Mouse (Mus musculus): Measurements from ENCODE around the gene Arsg.
A peak's percentile ranks its signal among the peaks of the same experiment; 100 is the strongest.

Arsg gene

GRCm38 (mm10) chr11:109544432-109544831 is 71.3 kb downstream of the Arsg start:
- DNase-seq (ENCODE audit: low read depth, low spot score): no peak

DNA sequence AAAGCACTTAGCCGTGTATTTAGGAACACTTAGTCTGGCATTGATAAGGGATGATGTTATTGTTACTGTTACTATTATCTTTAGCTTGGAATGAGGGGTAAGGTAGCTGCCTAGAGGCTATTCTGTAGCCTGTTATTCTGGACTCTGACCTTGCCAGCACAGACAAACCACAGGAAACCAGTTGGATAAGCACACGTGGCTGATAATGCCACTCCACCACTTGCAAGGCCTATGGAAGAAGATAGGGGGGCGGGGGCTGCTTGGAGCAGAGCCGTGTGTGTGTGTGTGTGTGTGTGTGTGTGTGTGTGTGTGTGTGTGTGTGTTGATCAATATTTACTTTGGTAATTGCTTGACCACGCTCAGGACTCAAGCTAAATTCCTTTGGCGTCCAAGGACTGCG is 72.1 kb downstream of the Arsg start:
- DNase-seq (ENCODE audit: low read depth, low spot score): no peak

DNA sequence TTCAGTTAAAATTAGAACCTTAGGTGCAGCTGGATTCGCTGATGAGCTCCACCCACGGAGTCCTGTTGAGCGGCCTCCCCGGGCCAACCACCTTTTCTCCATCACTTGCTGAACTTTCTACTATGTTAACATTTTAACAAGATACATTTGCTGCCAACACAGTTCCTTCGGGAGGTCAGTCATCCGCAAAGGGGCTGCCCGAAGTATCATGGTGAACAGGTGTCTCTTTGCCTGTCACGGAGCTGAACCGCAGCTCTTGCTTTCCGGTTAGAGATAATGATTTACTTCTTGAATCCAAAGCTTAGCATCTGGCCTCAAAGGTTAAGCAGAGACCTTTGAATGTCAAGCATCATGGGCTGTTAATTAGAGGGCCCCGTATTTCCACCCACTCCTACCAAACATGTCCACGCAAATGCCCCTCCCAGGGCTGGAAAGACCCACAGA is 72.5 kb downstream of the Arsg start:
- DNase-seq (ENCODE audit: low read depth, low spot score): no peak

DNA sequence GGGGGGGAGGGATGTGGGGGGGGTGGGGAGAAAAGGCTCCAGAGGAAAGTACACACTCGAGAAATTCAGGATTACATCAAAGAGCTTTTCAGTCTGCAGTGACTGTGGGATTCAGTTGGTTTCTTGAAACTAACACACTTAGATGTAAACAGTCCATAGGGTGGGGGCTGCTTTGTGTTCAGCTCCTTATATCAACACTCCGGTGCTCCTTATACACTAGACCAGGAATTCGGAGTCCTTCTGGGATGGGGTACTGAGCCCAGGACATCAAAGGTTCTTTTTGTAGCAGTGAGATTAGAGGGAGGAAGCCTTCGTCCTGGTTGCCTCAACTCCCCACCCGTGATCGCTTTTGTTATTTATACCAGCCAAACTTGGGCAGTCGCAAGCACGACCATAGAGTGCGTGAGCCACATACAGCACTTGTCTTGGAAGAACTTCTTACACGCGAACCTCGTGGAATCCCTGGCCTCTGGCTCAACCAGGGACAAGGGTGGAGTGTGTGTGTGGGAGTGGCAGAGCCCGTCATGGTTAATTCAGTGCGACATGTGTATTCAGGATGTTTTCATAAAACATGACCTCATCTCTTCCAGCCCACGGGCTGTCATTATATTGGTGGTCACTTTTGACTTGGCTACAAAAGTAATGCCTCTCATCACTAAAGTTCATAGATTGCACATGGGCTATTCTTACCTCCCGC is 73.3 kb downstream of the Arsg start:
- no peak for DNase-seq (ENCODE audit: low read depth, low spot score)

GRCm38 (mm10) chr11:109547652-109548051 is 74.5 kb downstream of the Arsg start:
- DNase-seq (ENCODE audit: low read depth, low spot score): no peak

DNA sequence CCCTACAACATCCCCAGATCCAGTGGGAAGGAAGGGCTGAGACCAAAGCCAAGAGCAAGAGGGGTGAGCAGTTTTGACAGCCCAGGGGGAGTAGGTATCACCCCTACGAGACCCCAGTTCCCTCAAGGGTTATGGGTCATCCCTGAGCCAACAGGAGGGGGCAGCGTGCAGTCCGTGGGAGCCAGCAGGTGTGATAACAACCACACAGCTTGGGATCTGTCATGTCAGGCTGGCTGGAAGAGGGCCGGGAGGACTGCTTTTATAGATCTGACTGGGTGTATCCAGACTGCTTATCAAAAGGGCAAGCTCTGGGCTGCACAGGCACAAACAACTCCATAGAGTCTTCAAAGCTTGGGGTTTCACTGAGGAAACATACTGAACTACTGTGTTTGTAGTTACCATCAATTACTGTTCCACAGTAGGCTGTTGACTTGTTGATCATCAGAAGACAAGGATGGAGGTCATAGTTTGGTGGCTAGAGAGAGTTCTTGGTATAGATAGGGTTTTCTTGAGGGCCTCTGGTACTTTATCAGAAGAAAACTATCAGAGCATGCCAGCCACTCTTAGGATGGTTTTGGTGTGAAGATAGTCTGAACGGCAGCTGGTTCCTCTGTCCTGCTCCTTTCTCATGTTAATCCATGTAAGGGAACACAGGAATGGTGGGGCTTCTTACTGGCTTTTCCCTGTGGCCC is 76.6 kb downstream of the Arsg start:
- no peak for DNase-seq (ENCODE audit: low read depth, low spot score)

GRCm38 (mm10) chr11:109553921-109554320 is 80.7 kb downstream of the Arsg start:
- no peak for DNase-seq (ENCODE audit: low read depth, low spot score)

DNA sequence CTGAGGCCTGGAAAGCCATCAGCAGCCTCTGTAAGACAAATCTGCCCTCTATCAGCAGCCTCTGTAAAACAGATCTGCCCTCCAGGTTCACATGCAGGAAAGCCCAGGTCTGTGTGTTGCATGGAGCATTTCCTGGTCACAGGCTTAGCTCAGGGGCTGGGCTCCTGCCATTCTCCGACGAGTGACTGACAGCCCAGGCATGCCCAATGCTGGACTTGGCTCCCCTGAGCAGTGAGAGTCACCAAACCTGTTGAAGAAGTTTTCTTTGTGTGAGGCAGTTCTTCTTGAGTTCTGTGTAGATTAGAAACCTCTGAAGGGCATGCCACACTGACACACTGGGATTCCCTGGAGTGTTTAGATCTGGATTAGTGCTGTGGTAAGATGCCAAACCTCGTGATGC is 81.3 kb downstream of the Arsg start:
- no peak for DNase-seq (ENCODE audit: low read depth, low spot score)

DNA sequence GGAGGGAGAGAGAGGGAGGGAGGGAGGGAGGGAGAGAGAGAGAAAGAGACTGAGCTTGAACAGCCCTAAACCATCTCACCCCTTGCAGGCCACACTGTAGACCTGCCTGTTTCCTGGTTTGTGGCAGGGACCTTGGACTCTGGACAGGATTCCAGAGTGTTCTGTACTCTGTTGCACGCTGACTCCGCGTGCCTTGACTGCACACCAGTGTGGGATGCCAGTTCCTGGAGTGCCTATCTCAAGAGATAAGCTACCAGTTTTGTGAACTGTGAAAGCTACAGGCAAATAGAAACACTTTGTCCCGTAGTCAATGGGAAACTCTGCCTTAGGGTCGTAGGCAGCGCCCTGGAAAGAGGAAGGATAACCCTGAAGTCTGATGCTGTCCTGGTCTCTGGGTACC is 83.0 kb downstream of the Arsg start:
- DNase-seq (ENCODE audit: low read depth, low spot score): no peak

DNA sequence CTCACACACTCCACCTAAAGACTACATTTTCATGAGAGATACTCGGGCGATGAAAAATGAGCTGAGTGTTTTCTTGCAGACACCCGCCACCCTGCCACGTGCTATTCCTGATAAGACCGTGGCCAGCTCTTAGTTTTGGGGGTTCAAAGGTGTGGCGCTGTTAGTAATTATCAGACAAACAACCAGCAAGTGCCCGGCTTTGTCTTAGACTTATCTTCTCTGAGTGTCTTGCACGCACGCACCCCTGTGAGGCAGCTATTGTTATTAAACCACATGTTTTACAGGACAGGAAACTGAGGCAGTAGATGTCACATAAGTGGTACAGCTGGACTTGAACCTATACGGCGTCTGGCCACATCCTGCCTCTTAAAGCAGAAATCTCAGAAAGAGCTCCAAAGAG is 84.2 kb downstream of the Arsg start:
- no peak for DNase-seq (ENCODE audit: low read depth, low spot score)

DNA sequence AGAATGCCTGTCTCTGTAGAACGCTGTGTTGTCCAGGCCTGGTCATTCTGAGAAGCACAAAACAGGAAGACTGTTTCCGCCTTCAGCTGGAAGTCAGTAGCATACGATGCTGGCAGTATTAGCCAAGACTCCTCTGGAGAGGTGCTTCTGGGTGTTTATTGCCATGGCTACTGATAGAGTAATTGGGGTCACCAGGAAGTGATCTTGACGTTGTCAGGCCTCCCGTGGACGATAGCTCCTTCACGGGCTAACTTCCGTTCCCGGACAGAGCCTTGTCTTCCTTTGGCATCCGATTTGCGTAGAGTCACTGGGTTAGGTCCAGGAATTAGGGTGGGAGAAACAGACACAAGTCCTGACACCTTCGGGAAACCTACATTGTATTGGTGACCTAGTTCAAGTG is 86.1 kb downstream of the Arsg start:
- DNase-seq (ENCODE audit: low read depth, low spot score): no peak

- DNase-seq (ENCODE audit: low read depth, low spot score): no peak
Measured at GRCm38 (mm10) chr11:109560793-109561257, 87.7 kb downstream of the Arsg start.

DNA sequence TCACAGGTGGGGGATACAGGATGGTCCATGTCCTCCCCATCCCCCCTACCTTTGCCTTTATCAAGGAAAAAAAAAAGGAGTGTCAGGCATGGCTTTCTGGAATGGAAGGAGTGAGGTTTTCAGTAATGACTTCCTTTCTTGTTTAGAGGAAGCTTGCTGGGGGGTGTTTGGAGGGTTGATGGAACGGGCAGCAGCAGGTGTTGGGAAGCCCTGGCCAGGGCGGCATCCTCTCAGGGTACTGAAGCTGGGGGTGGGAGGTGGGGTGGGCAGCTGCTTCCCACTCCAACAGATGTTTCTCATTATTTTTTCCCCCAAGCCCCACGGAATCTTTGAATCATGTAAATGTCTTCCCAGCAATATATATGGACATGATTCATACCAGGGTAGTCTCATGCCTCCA is 88.3 kb downstream of the Arsg start:
- no peak for DNase-seq (ENCODE audit: low read depth, low spot score)

- DNase-seq (ENCODE audit: low read depth, low spot score): no peak
Measured at GRCm38 (mm10) chr11:109563708-109564107, 90.5 kb downstream of the Arsg start.

DNA sequence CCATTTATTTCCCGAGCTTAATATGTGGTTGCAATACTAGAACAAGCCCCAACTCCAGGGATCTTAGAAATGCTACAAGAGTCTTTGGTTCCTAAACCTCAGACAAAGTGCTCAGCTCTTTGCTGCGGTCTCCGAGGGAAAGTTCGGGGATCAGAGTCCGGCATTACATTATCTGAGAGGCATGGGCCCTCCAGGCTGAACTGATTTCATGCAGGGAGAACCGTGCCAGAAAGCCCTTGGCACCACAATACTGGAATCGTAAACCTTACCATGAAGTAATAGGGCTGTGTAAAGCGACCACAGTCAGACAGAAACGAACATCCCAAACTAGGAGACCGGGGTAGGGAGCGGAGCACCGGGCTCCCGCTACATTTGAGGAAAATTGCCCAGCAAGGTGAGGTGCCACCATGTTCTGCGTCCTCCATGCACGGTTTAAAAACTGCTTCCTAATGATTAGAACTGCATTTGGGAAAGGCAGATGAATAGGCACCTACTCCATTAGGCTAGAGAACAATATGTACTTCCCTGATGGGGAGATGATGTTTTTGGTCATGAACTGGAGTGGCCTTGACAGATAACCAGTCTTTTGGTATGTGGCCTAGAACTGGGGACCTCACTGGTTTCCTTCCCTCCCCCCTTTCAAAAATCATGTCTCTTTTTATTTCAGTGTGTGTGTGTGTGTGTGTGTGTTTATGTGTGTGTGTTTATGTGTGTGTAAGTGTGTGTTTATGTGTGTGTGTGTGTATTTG is 91.5 kb downstream of the Arsg start:
- no peak for DNase-seq (ENCODE audit: low read depth, low spot score)

- DNase-seq (ENCODE audit: low read depth, low spot score): no peak
Measured at GRCm38 (mm10) chr11:109569007-109569618, 95.9 kb downstream of the Arsg start.

DNA sequence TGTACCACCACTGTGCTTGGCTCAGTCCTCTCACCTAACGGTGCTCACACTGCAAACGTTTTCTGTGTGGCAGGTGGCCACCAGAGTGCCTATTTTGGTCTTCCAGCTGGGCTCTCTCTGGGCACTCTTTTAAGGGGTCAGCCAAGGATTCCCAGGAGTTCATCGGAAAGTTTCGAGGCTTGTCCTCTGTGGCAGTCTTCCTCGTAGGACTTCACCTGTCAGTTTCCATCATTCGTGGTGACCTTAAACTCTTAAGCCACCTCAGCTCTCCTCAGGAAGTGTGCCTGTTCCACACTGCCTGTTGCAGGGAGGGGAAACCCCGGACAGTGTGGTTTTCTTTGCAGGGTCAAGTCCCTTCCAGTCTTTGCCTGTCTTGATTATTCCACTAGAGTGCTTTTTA is 96.6 kb downstream of the Arsg start:
- DNase-seq (ENCODE audit: low read depth, low spot score): peak; percentile 85

DNA sequence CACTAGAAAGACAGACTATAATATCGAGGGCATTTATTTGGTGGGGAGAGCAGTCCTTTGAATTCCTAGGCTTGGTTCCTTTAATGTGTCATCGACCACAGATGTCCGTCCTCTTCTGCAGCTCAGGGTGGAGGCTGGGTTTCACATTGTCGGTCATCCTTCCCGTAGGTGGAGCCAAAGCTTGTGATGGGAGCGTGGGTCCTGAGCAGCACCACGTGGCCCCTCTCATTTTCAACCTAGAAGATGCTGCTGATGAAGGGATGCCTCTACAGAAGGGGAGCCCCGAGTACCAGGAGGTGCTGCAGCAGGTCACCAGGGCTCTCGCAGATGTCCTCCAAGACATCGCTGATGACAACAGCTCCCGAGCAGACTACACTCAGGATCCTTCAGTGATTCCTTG is 98.9 kb downstream of the Arsg start:
- no peak for DNase-seq (ENCODE audit: low read depth, low spot score)

DNA sequence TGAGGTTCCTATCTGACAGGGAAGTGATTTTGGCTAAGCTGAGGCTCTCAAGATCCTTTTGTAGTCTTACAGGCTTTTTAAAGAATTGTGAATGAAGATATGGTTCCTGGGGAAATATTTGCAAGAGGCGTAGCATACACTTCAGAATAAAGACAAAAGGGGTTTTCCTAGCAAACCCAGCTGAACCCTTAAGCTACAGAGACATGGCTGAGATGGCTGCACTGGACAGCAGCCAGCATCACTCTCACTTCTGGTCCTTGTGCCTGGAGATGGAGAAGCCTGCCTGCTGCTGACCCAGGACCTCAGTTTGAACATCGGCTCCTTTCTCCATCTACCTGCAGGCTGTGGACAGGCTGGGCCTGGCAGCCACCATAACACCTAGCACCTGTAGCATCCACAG is 101.4 kb downstream of the Arsg start:
- DNase-seq (ENCODE audit: low read depth, low spot score): no peak

DNA sequence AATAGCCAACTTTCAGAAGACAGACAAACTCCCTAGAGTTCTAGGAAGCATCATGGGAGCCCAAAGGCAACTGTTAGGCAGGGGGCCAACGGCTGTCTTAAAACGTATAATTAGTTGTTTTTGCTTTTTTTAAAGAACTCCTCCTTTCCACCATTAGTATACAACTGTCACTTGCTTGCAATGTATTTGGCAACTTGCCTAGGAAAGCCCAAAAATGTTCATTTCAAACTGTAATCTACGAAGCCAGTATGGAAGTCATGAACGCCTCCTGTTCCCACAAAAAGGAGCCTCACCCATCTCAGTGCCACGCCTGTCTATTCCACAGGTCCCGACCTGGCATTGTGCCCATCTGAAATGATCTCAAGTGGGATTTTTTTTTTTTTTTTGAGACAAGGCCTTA is 102.7 kb downstream of the Arsg start:
- DNase-seq (ENCODE audit: low read depth, low spot score): no peak

GRCm38 (mm10) chr11:109578536-109578935 is 105.4 kb downstream of the Arsg start:
- DNase-seq (ENCODE audit: low read depth, low spot score): no peak

- no peak for DNase-seq (ENCODE audit: low read depth, low spot score)
Measured at GRCm38 (mm10) chr11:109579999-109580398, 106.8 kb downstream of the Arsg start.
